In the genomic region with DNA sequence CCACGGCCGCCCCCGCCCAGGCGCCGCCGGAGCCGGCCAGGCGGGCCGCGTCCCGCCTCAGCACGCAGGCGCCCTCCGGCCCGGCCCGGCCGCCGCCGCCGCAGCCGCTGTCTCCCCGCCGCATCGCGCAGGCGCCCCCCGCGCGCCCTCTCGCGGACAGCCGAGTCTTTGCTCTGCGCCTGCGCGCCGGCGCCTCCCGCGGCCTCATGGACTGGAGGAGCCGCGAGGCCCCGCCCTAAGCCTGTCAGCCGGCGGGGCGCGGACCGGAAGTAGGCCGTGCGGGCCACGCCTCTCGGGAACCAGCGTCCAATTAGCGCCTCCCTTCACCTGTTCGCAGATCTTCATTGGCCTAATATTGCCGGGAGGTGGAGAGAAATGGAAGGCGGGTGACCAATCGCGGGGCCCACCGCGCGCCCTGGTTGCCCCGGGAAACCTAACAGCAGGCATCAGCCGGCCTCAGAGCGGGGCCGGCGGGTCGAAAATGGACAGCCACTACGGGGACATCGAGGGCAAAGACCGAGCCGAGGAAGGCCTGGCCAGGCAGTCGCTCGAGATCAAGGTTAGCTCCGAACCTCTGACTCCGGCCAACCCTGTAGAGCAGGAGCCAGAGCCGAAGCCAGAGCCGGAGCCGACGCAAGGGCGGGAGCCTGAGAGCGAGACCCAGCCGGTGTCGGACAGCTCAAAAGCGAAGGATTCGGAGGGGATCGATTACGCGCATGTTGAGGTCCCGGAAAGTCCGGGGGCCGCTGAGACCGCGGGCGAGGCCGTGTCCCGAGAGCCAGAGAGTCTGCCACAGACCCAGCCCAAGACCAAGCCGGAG, we compare ENCODE assay signal across 8 mouse cellular contexts. TPM values are rescaled to one million over a fixed set of nuclear protein-coding genes. Genes with fewer than 3 reads are reported as not detected.
DNase-seq lines count a peak whose midpoint lies in the region; ATAC-seq and TF ChIP-seq lines count a peak whose summit lies in the region.

A gene (minus strand): TSS at position 115 of the 820 bp plus-strand sequence.
A gene (plus strand): TSS at position 418 of the 820 bp plus-strand sequence.

- peaks cover 56% of the 10 kb centered on the region for H3K4me1 ChIP-seq in erythroblast, embryonic 14.5 days (ENCODE audit: control insufficient read depth)
- peaks cover 29% of the 10 kb centered on the region for H3K4me1 ChIP-seq in heart, embryonic 11.5 days (ENCODE audit: control insufficient read depth, insufficient read depth, low read length)
- H3K4me1 ChIP-seq in kidney, embryonic 16.5 days (ENCODE audit: insufficient read depth, low read length) = peaks cover 25% of the 10 kb centered on the region
- peaks cover 23% of the 10 kb centered on the region for H3K4me1 ChIP-seq in liver, adult 2 months (ENCODE audit: control insufficient read depth, insufficient read depth, low read length)

- DNase-seq in brain, embryonic 14.5 days (ENCODE audit: low read depth) = peak; percentile 100
- peak; percentile 92 for DNase-seq in liver, adult 2 months (ENCODE audit: extremely low read depth, low read depth, low spot score)
- DNase-seq in splenic B cell, adult 2 months (ENCODE audit: low read depth, low spot score) = peak; percentile 99

- 0 out of 2 replicates have a peak, but pooled peaks have one; percentile 32 for TF ChIP-seq POLR2A in brain, embryonic 14.5 days (IDR thresholded peaks at IDR 0.05; ENCODE audit: borderline replicate concordance, extremely low read depth, insufficient read depth, insufficient read length, poor library complexity, severe bottlenecking)
- 0 out of 2 replicates have a peak, but pooled peaks have one; percentile 37 for TF ChIP-seq POLR2A in liver, adult 2 months (IDR thresholded peaks at IDR 0.05; ENCODE audit: extremely low read depth, insufficient read depth, low read length)
- peak; percentile 66 for TF ChIP-seq POLR2A in myocyte (IDR thresholded peaks at IDR 0.05; ENCODE audit: insufficient read length, low read depth)

- H3ac ChIP-seq in C2C12 (ENCODE audit: control insufficient read depth, insufficient read length, low read depth) (peak within 1 kb of the TSS; percentile 97), myocyte (ENCODE audit: control insufficient read depth, insufficient read length) (peak within 1 kb of the TSS; percentile 87)

- H3K4me3 ChIP-seq in C2C12 (ENCODE audit: insufficient read depth, poor library complexity, severe bottlenecking) (peak within 1 kb of the TSS; percentile 60), myocyte (peak within 1 kb of the TSS; percentile 76)
- H3K4me3 ChIP-seq in erythroblast, embryonic 14.5 days (replicated peaks) = peak within 1 kb of the TSS; percentile 80
- peak within 1 kb of the TSS; percentile 99 for H3K4me3 ChIP-seq in heart, embryonic 11.5 days (ENCODE audit: low read depth, low read length)
- peak within 1 kb of the TSS; percentile 89 for H3K4me3 ChIP-seq in kidney, embryonic 16.5 days (ENCODE audit: low read length)
- H3K4me3 ChIP-seq in liver, adult 2 months (ENCODE audit: insufficient read depth, low read depth, low read length) = peak within 1 kb of the TSS; percentile 82

- ATAC-seq in heart, embryonic 11.5 days (replicated peaks; ENCODE audit: insufficient number of reproducible peaks, low FRiP score, low TSS enrichment) = peak; percentile 97
- peak; percentile 98 for ATAC-seq in kidney, embryonic 16.5 days (ENCODE audit: low FRiP score, low TSS enrichment)

- H3K79me3 ChIP-seq in C2C12 (ENCODE audit: low read depth) = peaks cover 33% of the 10 kb centered on the region

- TF ChIP-seq CTCF in C2C12 (IDR thresholded peaks at IDR 0.05; ENCODE audit: control insufficient read depth, insufficient read depth, insufficient read length) = peak; percentile 90
- TF ChIP-seq CTCF in brain, embryonic 14.5 days (IDR thresholded peaks at IDR 0.05; ENCODE audit: borderline replicate concordance, extremely low read depth, insufficient read depth, insufficient read length) = peak; percentile 49; the same call in 1 of the 2 replicates
- peak; percentile 53 for TF ChIP-seq CTCF in liver, adult 2 months (IDR thresholded peaks at IDR 0.05; ENCODE audit: low read depth, low read length)

- no peaks in the 10 kb centered on the region for H3K27me3 ChIP-seq in C2C12 (ENCODE audit: control insufficient read depth, insufficient read depth, insufficient read length)
- H3K27me3 ChIP-seq in erythroblast, embryonic 14.5 days (ENCODE audit: control insufficient read depth) = peaks cover 33% of the 10 kb centered on the region
- peaks cover 10% of the 10 kb centered on the region for H3K27me3 ChIP-seq in heart, embryonic 11.5 days (ENCODE audit: control insufficient read depth, insufficient read depth, low read length)
- peaks cover 10% of the 10 kb centered on the region; the same call in 1 of the 2 replicates for H3K27me3 ChIP-seq in kidney, embryonic 16.5 days (ENCODE audit: insufficient read depth, low read length)
- H3K27me3 ChIP-seq in liver, adult 2 months (ENCODE audit: control insufficient read depth, insufficient read depth, low read length) = no peaks in the 10 kb centered on the region
- no peaks in the 10 kb centered on the region for H3K27me3 ChIP-seq in myocyte (ENCODE audit: control insufficient read depth, insufficient read depth, insufficient read length)
- H3K27me3 ChIP-seq in splenic B cell, adult 2 months (ENCODE audit: control insufficient read depth, insufficient read depth, low read length, poor library complexity, severe bottlenecking) = no peaks in the 10 kb centered on the region

- H3K79me2 ChIP-seq in C2C12 (ENCODE audit: control insufficient read depth, insufficient read depth) (peaks cover 46% of the 10 kb centered on the region), myocyte (ENCODE audit: control insufficient read depth, insufficient read depth) (peaks cover 42% of the 10 kb centered on the region)
- H3K79me2 ChIP-seq in liver, adult 2 months (ENCODE audit: control insufficient read depth, insufficient read depth, low read length) = peaks cover 37% of the 10 kb centered on the region

- H3K4me2 ChIP-seq in heart, embryonic 11.5 days = peak within 1 kb of the TSS; percentile 99
- H3K4me2 ChIP-seq in kidney, embryonic 16.5 days (replicated peaks; ENCODE audit: low read depth, low read length) = peak within 1 kb of the TSS; percentile 97
- H3K4me2 ChIP-seq in myocyte (ENCODE audit: low read depth) = peak within 1 kb of the TSS; percentile 96

- whole genome bisulfite sequencing in heart, embryonic 11.5 days (ENCODE audit: insufficient replicate concordance) = 1% methylated on average over 84 of the region's 97 CpGs
- under 1% methylated on average over 83 of the region's 97 CpGs for WGBS in kidney, embryonic 16.5 days
- WGBS in liver, adult 2 months = 9% methylated on average over 97 of the region's 97 CpGs

- H3K27ac ChIP-seq in heart, embryonic 11.5 days (ENCODE audit: low read depth, low read length) = peak within 1 kb of the TSS; percentile 46; the same call in 1 of the 2 replicates
- H3K27ac ChIP-seq in kidney, embryonic 16.5 days (ENCODE audit: low read length) = peak within 1 kb of the TSS; percentile 68
- H3K27ac ChIP-seq in liver, adult 2 months (replicated peaks; ENCODE audit: insufficient read depth, low read depth, low read length) = peak within 1 kb of the TSS; percentile 64

- peak within 1 kb of the TSS; percentile 94 for H3K9ac ChIP-seq in heart, embryonic 11.5 days (ENCODE audit: low read depth, low read length)
- peak within 1 kb of the TSS; percentile 93 for H3K9ac ChIP-seq in kidney, embryonic 16.5 days (replicated peaks; ENCODE audit: low read length)
- H3K9ac ChIP-seq in liver, adult 2 months (ENCODE audit: low read depth, low read length) = peak within 1 kb of the TSS; percentile 96

- H3K36me3 ChIP-seq in C2C12 (ENCODE audit: control insufficient read depth, insufficient read depth) = no peaks in the 10 kb centered on the region
- peaks cover 31% of the 10 kb centered on the region for H3K36me3 ChIP-seq in erythroblast, embryonic 14.5 days (ENCODE audit: control insufficient read depth)
- no peaks in the 10 kb centered on the region; the same call in 1 of the 2 replicates for H3K36me3 ChIP-seq in heart, embryonic 11.5 days (ENCODE audit: control insufficient read depth, insufficient read depth, low read length)
- H3K36me3 ChIP-seq in kidney, embryonic 16.5 days (ENCODE audit: insufficient read depth, low read length) = no peaks in the 10 kb centered on the region
- H3K36me3 ChIP-seq in liver, adult 2 months (ENCODE audit: control insufficient read depth, insufficient read depth, low read length) = no peaks in the 10 kb centered on the region
- H3K36me3 ChIP-seq in myocyte (ENCODE audit: control insufficient read depth, insufficient read depth) = no peaks in the 10 kb centered on the region
- H3K36me3 ChIP-seq in splenic B cell, adult 2 months (ENCODE audit: control insufficient read depth, insufficient read depth, low read length, poor library complexity, severe bottlenecking) = no peaks in the 10 kb centered on the region

- H3K9me3 ChIP-seq in erythroblast, embryonic 14.5 days (ENCODE audit: control insufficient read depth, low read length) = no peaks in the 10 kb centered on the region
- H3K9me3 ChIP-seq in heart, embryonic 11.5 days (replicated peaks; ENCODE audit: control insufficient read depth, low read length) = no peaks in the 10 kb centered on the region
- H3K9me3 ChIP-seq in kidney, embryonic 16.5 days (ENCODE audit: low read length) = no peaks in the 10 kb centered on the region

TF ChIP-seq in C2C12, 6 proteins besides CTCF, POLR2A, EP300 and RAD21:
- TF ChIP-seq MYOD1 (IDR thresholded peaks at IDR 0.05; ENCODE audit: control insufficient read depth, insufficient read length, low read depth) (no peak), CEBPB (IDR thresholded peaks at IDR 0.05; ENCODE audit: low read depth) (no peak)

TF ChIP-seq in myocyte, 11 proteins besides CTCF, POLR2A, EP300 and RAD21 (continues in another document):
- no peak for TF ChIP-seq CEBPB (IDR thresholded peaks at IDR 0.05; ENCODE audit: insufficient read depth, poor library complexity, severe bottlenecking)

RNA-seq across cellular contexts. Expression of the first gene that starts in this region (rescaled TPM):
- 10.2 TPM for polyA plus RNA-seq in C2C12 (2012; fragmentation: generic; extraction: Trizol)
- polyA plus RNA-seq in brain, embryonic 14.5 days (2012; rRNA removed) = 16.9 and 19.8 TPM in 2 replicates
- 1.0 and 1.1 TPM in 2 replicates for polyA plus RNA-seq in erythroblast, embryonic 14.5 days (2012)
- 2.8 and 3.3 TPM in 2 replicates for polyA plus RNA-seq in heart, embryonic 11.5 days (2014; fragmentation: Nextera tagmentation; extraction: Ambion mirVana)
- polyA plus RNA-seq in kidney, embryonic 16.5 days (2015; fragmentation: Nextera tagmentation; extraction: Ambion mirVana) = 2.0 and 2.2 TPM in 2 replicates
- 5.1 and 6.0 TPM in 2 replicates for total RNA-seq in liver, adult 2 months (2014; rRNA removed)
- 13.6 and 14.4 TPM in 2 replicates for polyA plus RNA-seq in liver, adult 2 months (2012; rRNA removed)
- 7.2 TPM for polyA plus RNA-seq in myocyte (2012; fragmentation: generic; extraction: Trizol)

RNA-seq across cellular contexts. Expression of the second gene that starts in this region (rescaled TPM):
- 0.42 TPM for polyA plus RNA-seq in C2C12 (2012; fragmentation: generic; extraction: Trizol)
- polyA plus RNA-seq in brain, embryonic 14.5 days (2012; rRNA removed) = 2.1 and 3.4 TPM in 2 replicates
- polyA plus RNA-seq in erythroblast, embryonic 14.5 days (2012) = 0.06 and 0.10 TPM in 2 replicates
- 0.25 and 0.44 TPM in 2 replicates for polyA plus RNA-seq in heart, embryonic 11.5 days (2014; fragmentation: Nextera tagmentation; extraction: Ambion mirVana)
- 0.76 and 0.81 TPM in 2 replicates for polyA plus RNA-seq in kidney, embryonic 16.5 days (2015; fragmentation: Nextera tagmentation; extraction: Ambion mirVana)
- total RNA-seq in liver, adult 2 months (2014; rRNA removed) = not detected in 2 replicates
- 0.10 TPM in 1 of 2 replicates, not detected in the other for polyA plus RNA-seq in liver, adult 2 months (2012; rRNA removed)
- polyA plus RNA-seq in myocyte (2012; fragmentation: generic; extraction: Trizol) = 0.38 TPM

Comparison
In these comparisons a context has a peak if more than half of its experiments do, and no peak if none do; other contexts are left out.
1. Peak in every context shown above with its lines: DNase-seq, ATAC-seq, H3K4me3 ChIP-seq and H3K27ac ChIP-seq.